Mouse (Mus musculus): ENCODE results near the gene Pafah1b1. TPM values are rescaled to one million over a fixed set of nuclear protein-coding genes. Genes with fewer than 3 reads are reported as not detected.
A peak's percentile ranks its signal among the peaks of the same experiment; 100 is the strongest.

The Pafah1b1 gene
- polyA plus RNA-seq, 1 experiment from 2014 or later: 54.3 TPM

GRCm38 (mm10) chr11:74751352-74752066 is 27.0 kb upstream of the Pafah1b1 start:
- Histone ChIP-seq H3K4me1 (no peaks in the 10 kb centered on the region), H3K27ac (no peak overlapping the region), H3K9ac (no peak overlapping the region), H3K27me3 (replicated peaks) (no peaks in the 10 kb centered on the region), H3K4me2 (no peak overlapping the region), H3K9me3 (replicated peaks) (no peaks in the 10 kb centered on the region), H3K4me3 (no peak overlapping the region), H3K36me3 (no peaks in the 10 kb centered on the region)
- WGBS (ENCODE audit: insufficient replicate concordance): 66% methylated on average over 9 of the region's 9 CpGs
- ATAC-seq: no peak

- 62% methylated on average over 7 of the region's 7 CpGs for WGBS (ENCODE audit: insufficient replicate concordance)
- H3K27me3 ChIP-seq (replicated peaks): no peaks in the 10 kb centered on the region
- H3K27ac ChIP-seq: no peak overlapping the region
- H3K9me3 ChIP-seq (replicated peaks): no peaks in the 10 kb centered on the region
- H3K4me2 ChIP-seq: no peak overlapping the region
- H3K9ac ChIP-seq: no peak overlapping the region
- no peaks in the 10 kb centered on the region for H3K4me1 ChIP-seq
- ATAC-seq: no peak
- H3K36me3 ChIP-seq: no peaks in the 10 kb centered on the region
- H3K4me3 ChIP-seq: no peak overlapping the region
Measured at GRCm38 (mm10) chr11:74750662-74751351, 26.3 kb upstream of the Pafah1b1 start.

GRCm38 (mm10) chr11:74749241-74749640 is 24.8 kb upstream of the Pafah1b1 start:
- no peak overlapping the region for H3K4me3 ChIP-seq
- 87% methylated on average over 13 of the region's 13 CpGs for WGBS (ENCODE audit: insufficient replicate concordance)
- no peak overlapping the region for H3K9ac ChIP-seq
- H3K36me3 ChIP-seq: no peaks in the 10 kb centered on the region
- H3K27me3 ChIP-seq (replicated peaks): no peaks in the 10 kb centered on the region
- H3K27ac ChIP-seq: no peak overlapping the region
- H3K4me1 ChIP-seq: no peaks in the 10 kb centered on the region
- no peak overlapping the region for H3K4me2 ChIP-seq
- H3K9me3 ChIP-seq (replicated peaks): no peaks in the 10 kb centered on the region
- ATAC-seq: no peak

GRCm38 (mm10) chr11:74748022-74748421 is 23.6 kb upstream of the Pafah1b1 start:
- H3K4me1 ChIP-seq: no peaks in the 10 kb centered on the region
- no peak overlapping the region for H3K27ac ChIP-seq
- no peak overlapping the region for H3K4me3 ChIP-seq
- no peak for ATAC-seq
- H3K9ac ChIP-seq: no peak overlapping the region
- 68% methylated on average over 4 of the region's 4 CpGs for WGBS (ENCODE audit: insufficient replicate concordance)
- H3K36me3 ChIP-seq: no peaks in the 10 kb centered on the region
- H3K9me3 ChIP-seq (replicated peaks): no peaks in the 10 kb centered on the region
- no peaks in the 10 kb centered on the region for H3K27me3 ChIP-seq (replicated peaks)
- no peak overlapping the region for H3K4me2 ChIP-seq

GRCm38 (mm10) chr11:74737861-74738260 is 13.4 kb upstream of the Pafah1b1 start:
- Histone ChIP-seq H3K36me3 (no peaks in the 10 kb centered on the region), H3K27me3 (replicated peaks) (no peaks in the 10 kb centered on the region), H3K27ac (no peak overlapping the region), H3K4me3 (no peak overlapping the region), H3K4me2 (no peak overlapping the region), H3K4me1 (no peaks in the 10 kb centered on the region), H3K9me3 (replicated peaks) (no peaks in the 10 kb centered on the region; the same call in 1 of the 2 replicates), H3K9ac (no peak overlapping the region)
- whole genome bisulfite sequencing (ENCODE audit: insufficient replicate concordance): 43% methylated on average over 3 of the region's 3 CpGs
- no peak for ATAC-seq

- Histone ChIP-seq H3K27ac (no peak overlapping the region), H3K27me3 (replicated peaks) (no peaks in the 10 kb centered on the region), H3K9ac (no peak overlapping the region), H3K4me2 (no peak overlapping the region), H3K9me3 (replicated peaks) (no peaks in the 10 kb centered on the region; the same call in 1 of the 2 replicates), H3K4me3 (no peak overlapping the region), H3K36me3 (no peaks in the 10 kb centered on the region), H3K4me1 (no peaks in the 10 kb centered on the region)
- 39% methylated on average over 7 of the region's 7 CpGs for WGBS (ENCODE audit: insufficient replicate concordance)
- ATAC-seq: no peak
Measured at GRCm38 (mm10) chr11:74734917-74735316, 10.4 kb upstream of the Pafah1b1 start.

GRCm38 (mm10) chr11:74725181-74725580 is 711 bp upstream of the Pafah1b1 start:
- Histone ChIP-seq H3K4me1 (peaks cover 31% of the 10 kb centered on the region), H3K27me3 (replicated peaks) (0 out of 2 replicates have a peak, but pooled peaks cover 5% of the 10 kb centered on the region), H3K9me3 (replicated peaks) (no peaks in the 10 kb centered on the region), H3K4me3 (0 out of 2 replicates have a peak overlapping the region, but pooled peaks have one; percentile 99), H3K9ac (peak overlapping the region; percentile 98; the same call in 1 of the 2 replicates), H3K27ac (no peak overlapping the region), H3K4me2 (peak overlapping the region; percentile 76), H3K36me3 (no peaks in the 10 kb centered on the region)
- 80% methylated on average over 5 of the region's 5 CpGs for WGBS (ENCODE audit: insufficient replicate concordance)
- no peak for ATAC-seq

- Histone ChIP-seq H3K27me3 (replicated peaks) (0 out of 2 replicates have a peak, but pooled peaks cover 5% of the 10 kb centered on the region), H3K36me3 (no peaks in the 10 kb centered on the region), H3K27ac (peak overlapping the region; percentile 100), H3K9ac (peak overlapping the region; percentile 98), H3K4me3 (peak overlapping the region; percentile 99), H3K4me2 (peak overlapping the region; percentile 76), H3K9me3 (replicated peaks) (no peaks in the 10 kb centered on the region), H3K4me1 (peaks cover 44% of the 10 kb centered on the region)
- WGBS (ENCODE audit: insufficient replicate concordance): 0% methylated on average over 30 of the region's 75 CpGs
- ATAC-seq: peak; percentile 80
Measured at GRCm38 (mm10) chr11:74723357-74724234, 874 bp downstream of the Pafah1b1 start.

GRCm38 (mm10) chr11:74721971-74722370 is 2.5 kb downstream of the Pafah1b1 start:
- no peak for ATAC-seq
- Histone ChIP-seq H3K9me3 (replicated peaks) (no peaks in the 10 kb centered on the region), H3K27ac (no peak overlapping the region; the same call in 1 of the 2 replicates), H3K36me3 (no peaks in the 10 kb centered on the region), H3K9ac (peak overlapping the region; percentile 56), H3K4me1 (peaks cover 47% of the 10 kb centered on the region), H3K27me3 (replicated peaks) (no peaks in the 10 kb centered on the region), H3K4me3 (peak overlapping the region; percentile 99), H3K4me2 (peak overlapping the region; percentile 76)
- WGBS (ENCODE audit: insufficient replicate concordance): 29% methylated on average over 3 of the region's 3 CpGs

- peak overlapping the region; percentile 49 for H3K4me2 ChIP-seq
- ATAC-seq: no peak
- H3K4me1 ChIP-seq: peaks cover 53% of the 10 kb centered on the region
Measured at GRCm38 (mm10) chr11:74721141-74721540, 3.3 kb downstream of the Pafah1b1 start.

GRCm38 (mm10) chr11:74720668-74721067 is 3.8 kb downstream of the Pafah1b1 start:
- peak overlapping the region; percentile 27 for H3K27ac ChIP-seq

More at GRCm38 (mm10) chr11:74721141-74721540, 3.3 kb downstream of the Pafah1b1 start:
- Histone ChIP-seq H3K9me3 (replicated peaks) (no peaks in the 10 kb centered on the region), H3K27me3 (replicated peaks) (no peaks in the 10 kb centered on the region), H3K27ac (no peak overlapping the region), H3K36me3 (0 out of 2 replicates have a peak, but pooled peaks cover 2% of the 10 kb centered on the region), H3K9ac (0 out of 2 replicates have a peak overlapping the region, but pooled peaks have one; percentile 37), H3K4me3 (peak overlapping the region; percentile 29; the same call in 1 of the 2 replicates)
- WGBS (ENCODE audit: insufficient replicate concordance): 44% methylated on average over 2 of the region's 2 CpGs

More at GRCm38 (mm10) chr11:74720668-74721067, 3.8 kb downstream of the Pafah1b1 start:
- no peak for ATAC-seq
- Histone ChIP-seq H3K4me1 (peaks cover 57% of the 10 kb centered on the region), H3K9ac (peak overlapping the region; percentile 37; the same call in 1 of the 2 replicates), H3K27me3 (replicated peaks) (no peaks in the 10 kb centered on the region), H3K9me3 (replicated peaks) (no peaks in the 10 kb centered on the region), H3K36me3 (0 out of 2 replicates have a peak, but pooled peaks cover 2% of the 10 kb centered on the region), H3K4me3 (peak overlapping the region; percentile 29; the same call in 1 of the 2 replicates), H3K4me2 (peak overlapping the region; percentile 49)
- WGBS (ENCODE audit: insufficient replicate concordance): 73% methylated on average over 1 of the region's 1 CpGs

Data from liver, embryonic 12.5 days (tissue).